Mouse (Mus musculus): ENCODE data around the gene Sco2. TPM values are rescaled to one million over a fixed set of nuclear protein-coding genes. Genes with fewer than 3 reads are reported as not detected.

Sco2 gene
- 46.4 and 50.8 TPM in 2 replicates for total RNA-seq (2012; rRNA removed)

DNA sequence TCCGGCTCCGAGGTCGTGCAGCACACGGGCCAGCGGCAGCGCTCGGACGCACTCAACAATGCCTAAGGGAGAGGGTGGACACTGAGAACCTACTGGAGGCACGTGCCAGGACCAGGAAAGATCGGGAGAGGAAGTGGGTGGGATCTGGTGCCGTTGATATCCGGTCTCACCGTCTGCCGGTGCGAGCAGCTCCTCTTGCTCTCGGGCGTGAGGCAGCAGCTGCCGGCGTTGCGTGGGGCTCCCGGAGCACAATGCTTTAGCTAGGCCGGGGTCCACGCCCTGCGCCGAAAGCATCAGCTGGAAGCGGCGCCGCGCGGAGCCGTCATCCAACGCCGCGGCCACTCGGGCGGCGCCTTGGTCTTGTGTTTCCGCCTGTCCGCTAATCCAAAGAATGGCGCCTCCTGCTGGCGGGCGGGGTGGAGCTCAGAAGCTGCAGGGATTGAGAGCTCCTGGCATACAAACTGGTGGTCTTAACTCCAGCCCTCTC is at the start of gene Sco2:
Sco2 (minus strand) TSS at position 85 of the 487 bp plus-strand sequence.
- in situ Hi-C loops (cut with MboI; ENCODE audit: low sequenced_read_pairs in 2 of 2, unreplicated experiment in 2 of 2), result no loop called here
- peak; percentile 87 for DNase-seq (ENCODE audit: low read depth, low spot score)
- H3K9me3 ChIP-seq (ENCODE audit: control insufficient read depth, insufficient read depth, low read depth, low read length), result no peaks in the 10 kb centered on the region
- peaks cover 40% of the 10 kb centered on the region for H3K36me3 ChIP-seq (ENCODE audit: control insufficient read depth, insufficient read depth, low read length, poor library complexity, severe bottlenecking)
- peak within 1 kb of the TSS; percentile 71 to 77 for H3K4me3 ChIP-seq (ENCODE audit: insufficient read depth in 1 of 2, low read depth in 1 of 2, low read length in 2 of 2, poor library complexity in 1 of 2, severe bottlenecking in 1 of 2)
- peak within 1 kb of the TSS; percentile 83 for H3K27ac ChIP-seq (ENCODE audit: insufficient read depth, low read depth, low read length, poor library complexity, severe bottlenecking)
- H3K4me1 ChIP-seq (ENCODE audit: control insufficient read depth in 2 of 2, insufficient read depth in 2 of 2, low read length in 2 of 2, poor library complexity in 1 of 2), result peaks cover 2 to 25% of the 10 kb centered on the region in 2 experiments; a peak in 3 of 4 replicates
- peak within 1 kb of the TSS; percentile 86 for H3K9ac ChIP-seq (ENCODE audit: insufficient read depth, low read depth, low read length, poor library complexity, severe bottlenecking)
- TF ChIP-seq HCFC1 (IDR thresholded peaks at IDR 0.05; ENCODE audit: borderline replicate concordance, insufficient read depth, low read length) (no peak), CHD2 (IDR thresholded peaks at IDR 0.05; ENCODE audit: low read depth, low read length) (no peak), ZC3H11A (IDR thresholded peaks at IDR 0.05; ENCODE audit: borderline replicate concordance, low read depth, low read length) (no peak), ZNF384 (IDR thresholded peaks at IDR 0.05; ENCODE audit: low read depth, low read length) (no peak)

DNA sequence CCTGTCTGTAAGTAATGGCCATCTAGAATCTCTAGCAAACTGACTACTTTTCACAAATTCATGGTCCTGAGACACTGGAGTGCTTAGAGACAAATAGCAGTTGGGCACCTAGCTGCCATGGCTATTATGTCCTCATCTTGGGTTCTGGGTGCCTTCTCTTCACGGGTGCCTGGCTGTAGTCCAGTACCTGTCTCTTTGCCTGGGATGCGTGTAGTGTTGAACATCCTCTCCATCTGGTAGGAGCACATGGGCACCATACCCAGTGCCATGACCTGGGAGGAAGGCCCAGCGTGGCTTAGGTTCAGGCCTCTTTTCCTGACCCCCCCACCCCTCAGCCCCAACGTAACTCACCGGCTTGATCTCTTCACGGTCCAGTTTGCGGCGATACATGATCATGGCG is 48.3 kb upstream of the Sco2 start:
- Histone ChIP-seq H3K4me3 (ENCODE audit: insufficient read depth in 1 of 2, low read depth in 1 of 2, low read length in 2 of 2, poor library complexity in 1 of 2, severe bottlenecking in 1 of 2) (no peak overlapping the region), H3K36me3 (ENCODE audit: control insufficient read depth, insufficient read depth, low read length, poor library complexity, severe bottlenecking) (peaks cover 7% of the 10 kb centered on the region; the same call in 1 of the 2 replicates), H3K27ac (ENCODE audit: insufficient read depth, low read depth, low read length, poor library complexity, severe bottlenecking) (no peak overlapping the region), H3K9ac (ENCODE audit: insufficient read depth, low read depth, low read length, poor library complexity, severe bottlenecking) (no peak overlapping the region), H3K9me3 (ENCODE audit: control insufficient read depth, insufficient read depth, low read depth, low read length) (no peaks in the 10 kb centered on the region), H3K4me1 (ENCODE audit: control insufficient read depth in 2 of 2, insufficient read depth in 2 of 2, low read length in 2 of 2, poor library complexity in 1 of 2) (peaks cover 2 to 7% of the 10 kb centered on the region in 2 experiments; a peak in 3 of 4 replicates)
- in situ Hi-C loops (cut with MboI; ENCODE audit: low sequenced_read_pairs in 2 of 2, unreplicated experiment in 2 of 2), result no loop called here
- TF ChIP-seq ZC3H11A (IDR thresholded peaks at IDR 0.05; ENCODE audit: borderline replicate concordance, low read depth, low read length) (no peak), MAFK (IDR thresholded peaks at IDR 0.05; ENCODE audit: insufficient read depth, low read depth, low read length) (no peak), ZNF384 (IDR thresholded peaks at IDR 0.05; ENCODE audit: low read depth, low read length) (no peak), HCFC1 (IDR thresholded peaks at IDR 0.05; ENCODE audit: borderline replicate concordance, insufficient read depth, low read length) (no peak), CHD2 (IDR thresholded peaks at IDR 0.05; ENCODE audit: low read depth, low read length) (no peak)
- no peak for DNase-seq (ENCODE audit: low read depth, low spot score)

DNA sequence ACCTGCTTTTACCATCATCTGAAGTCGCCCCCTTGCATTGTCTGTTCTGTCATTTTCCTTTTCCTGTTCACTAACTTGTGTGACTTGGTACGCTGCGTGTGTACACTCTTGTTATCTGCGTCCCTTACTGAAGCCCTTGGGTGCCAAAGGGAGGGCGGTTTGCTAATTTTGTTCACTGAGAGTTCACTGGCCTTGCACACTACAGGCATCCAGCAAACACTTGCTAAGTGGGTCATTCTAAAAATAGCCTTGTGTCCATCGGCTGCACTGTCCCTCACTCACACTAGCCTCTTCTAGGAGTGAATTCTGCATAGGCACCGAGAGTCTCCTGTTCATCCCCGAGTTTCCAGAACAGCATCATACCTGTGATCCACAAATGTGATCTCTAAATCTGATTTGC is 41.6 kb upstream of the Sco2 start:
- Histone ChIP-seq H3K27ac (ENCODE audit: insufficient read depth, low read depth, low read length, poor library complexity, severe bottlenecking) (no peak overlapping the region), H3K9me3 (ENCODE audit: control insufficient read depth, insufficient read depth, low read depth, low read length) (no peaks in the 10 kb centered on the region), H3K36me3 (ENCODE audit: control insufficient read depth, insufficient read depth, low read length, poor library complexity, severe bottlenecking) (peaks cover 3% of the 10 kb centered on the region; the same call in 1 of the 2 replicates), H3K4me1 (ENCODE audit: control insufficient read depth in 2 of 2, insufficient read depth in 2 of 2, low read length in 2 of 2, poor library complexity in 1 of 2) (peaks cover 0 to 4% of the 10 kb centered on the region in 2 experiments; a peak in 2 of 4 replicates), H3K9ac (ENCODE audit: insufficient read depth, low read depth, low read length, poor library complexity, severe bottlenecking) (no peak overlapping the region), H3K4me3 (ENCODE audit: insufficient read depth in 1 of 2, low read depth in 1 of 2, low read length in 2 of 2, poor library complexity in 1 of 2, severe bottlenecking in 1 of 2) (no peak overlapping the region)
- no peak for TF ChIP-seq ZNF384 (IDR thresholded peaks at IDR 0.05; ENCODE audit: low read depth, low read length)
- TF ChIP-seq MAFK (IDR thresholded peaks at IDR 0.05; ENCODE audit: insufficient read depth, low read depth, low read length), result no peak
- no peak for TF ChIP-seq HCFC1 (IDR thresholded peaks at IDR 0.05; ENCODE audit: borderline replicate concordance, insufficient read depth, low read length)
- TF ChIP-seq CHD2 (IDR thresholded peaks at IDR 0.05; ENCODE audit: low read depth, low read length), result no peak
- no peak for TF ChIP-seq ZC3H11A (IDR thresholded peaks at IDR 0.05; ENCODE audit: borderline replicate concordance, low read depth, low read length)
- in situ Hi-C loops (cut with MboI; ENCODE audit: low sequenced_read_pairs in 2 of 2, unreplicated experiment in 2 of 2), result no loop called here
- no peak for DNase-seq (ENCODE audit: low read depth, low spot score)

DNA sequence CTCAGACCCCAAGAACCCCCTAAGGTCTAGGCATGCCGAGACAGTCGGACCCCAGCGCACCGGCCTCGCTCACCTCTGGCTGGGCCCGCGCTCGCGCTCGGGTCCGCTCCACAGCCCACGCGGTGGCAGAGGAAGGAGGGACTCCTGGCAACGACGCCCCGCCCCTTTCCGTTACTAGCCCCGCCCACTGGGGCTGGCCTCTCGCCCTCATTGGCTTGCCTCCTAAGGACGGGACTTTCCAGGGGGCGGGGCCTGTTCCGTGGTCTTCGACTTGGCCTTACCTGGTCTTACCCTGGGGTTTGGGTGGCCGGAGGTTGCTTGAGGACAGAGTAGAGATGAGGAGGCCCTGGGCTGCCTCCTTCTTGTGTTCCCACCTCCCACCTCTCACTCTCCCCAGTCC is 36.5 kb upstream of the Sco2 start, which contains the start of gene Syce3:
Syce3 (minus strand) TSS at position 386 of the 400 bp plus-strand sequence.
- peak; percentile 58 for DNase-seq (ENCODE audit: low read depth, low spot score)
- in situ Hi-C loops (cut with MboI; ENCODE audit: low sequenced_read_pairs in 2 of 2, unreplicated experiment in 2 of 2), result no loop called here
- Histone ChIP-seq H3K9ac (ENCODE audit: insufficient read depth, low read depth, low read length, poor library complexity, severe bottlenecking) (no peak within 1 kb of the TSS), H3K4me1 (ENCODE audit: control insufficient read depth in 2 of 2, insufficient read depth in 2 of 2, low read length in 2 of 2, poor library complexity in 1 of 2) (peaks cover 0 to 7% of the 10 kb centered on the region in 2 experiments; a peak in 1 of 4 replicates), H3K36me3 (ENCODE audit: control insufficient read depth, insufficient read depth, low read length, poor library complexity, severe bottlenecking) (no peaks in the 10 kb centered on the region), H3K9me3 (ENCODE audit: control insufficient read depth, insufficient read depth, low read depth, low read length) (no peaks in the 10 kb centered on the region), H3K4me3 (ENCODE audit: insufficient read depth in 1 of 2, low read depth in 1 of 2, low read length in 2 of 2, poor library complexity in 1 of 2, severe bottlenecking in 1 of 2) (peak within 1 kb of the TSS in 1 of 2 experiments; percentile 7; a peak in 1 of 4 replicates), H3K27ac (ENCODE audit: insufficient read depth, low read depth, low read length, poor library complexity, severe bottlenecking) (no peak within 1 kb of the TSS)
- TF ChIP-seq HCFC1 (IDR thresholded peaks at IDR 0.05; ENCODE audit: borderline replicate concordance, insufficient read depth, low read length), result no peak

DNA sequence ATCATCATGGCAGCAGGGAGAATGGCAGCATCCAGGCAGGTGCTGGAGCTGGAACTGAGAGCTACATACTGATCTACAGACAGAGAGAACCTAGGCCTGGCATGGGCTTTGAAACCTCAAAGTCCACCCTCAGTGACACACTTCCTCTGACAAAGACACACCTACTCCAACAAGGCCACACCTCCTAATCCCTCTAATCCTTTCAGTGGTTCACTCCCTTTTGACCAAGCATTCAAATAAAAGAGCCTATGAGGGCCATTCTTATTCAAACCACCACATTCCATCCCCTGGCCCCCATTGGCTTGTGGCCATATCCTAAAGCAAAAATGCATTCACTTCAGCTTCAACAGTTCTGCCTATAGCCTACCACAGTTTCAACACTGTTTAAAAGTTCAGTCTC is 33.0 kb upstream of the Sco2 start:
- in situ Hi-C loops (cut with MboI; ENCODE audit: low sequenced_read_pairs in 2 of 2, unreplicated experiment in 2 of 2), result no loop called here
- DNase-seq (ENCODE audit: low read depth, low spot score), result no peak
- no peaks in the 10 kb centered on the region for H3K9me3 ChIP-seq (ENCODE audit: control insufficient read depth, insufficient read depth, low read depth, low read length)
- peaks cover 0 to 7% of the 10 kb centered on the region in 2 experiments; a peak in 1 of 4 replicates for H3K4me1 ChIP-seq (ENCODE audit: control insufficient read depth in 2 of 2, insufficient read depth in 2 of 2, low read length in 2 of 2, poor library complexity in 1 of 2)
- H3K27ac ChIP-seq (ENCODE audit: insufficient read depth, low read depth, low read length, poor library complexity, severe bottlenecking), result no peak overlapping the region; the same call in 1 of the 2 replicates
- H3K4me3 ChIP-seq (ENCODE audit: insufficient read depth in 1 of 2, low read depth in 1 of 2, low read length in 2 of 2, poor library complexity in 1 of 2, severe bottlenecking in 1 of 2), result no peak overlapping the region
- no peak overlapping the region for H3K9ac ChIP-seq (ENCODE audit: insufficient read depth, low read depth, low read length, poor library complexity, severe bottlenecking)
- H3K36me3 ChIP-seq (ENCODE audit: control insufficient read depth, insufficient read depth, low read length, poor library complexity, severe bottlenecking), result no peaks in the 10 kb centered on the region
- TF ChIP-seq ZC3H11A (IDR thresholded peaks at IDR 0.05; ENCODE audit: borderline replicate concordance, low read depth, low read length) (no peak), MAFK (IDR thresholded peaks at IDR 0.05; ENCODE audit: insufficient read depth, low read depth, low read length) (no peak), ZNF384 (IDR thresholded peaks at IDR 0.05; ENCODE audit: low read depth, low read length) (no peak), HCFC1 (IDR thresholded peaks at IDR 0.05; ENCODE audit: borderline replicate concordance, insufficient read depth, low read length) (no peak), CHD2 (IDR thresholded peaks at IDR 0.05; ENCODE audit: low read depth, low read length) (no peak)

All from ES-E14 (cell line).